Mouse (Mus musculus): ENCODE measurements at regions not wholly inside any gene's neighbourhood (a gene's known extent, or its start where the extent isn't known, plus 50 kb on each side); places are given as distances from the start of the nearest gene placed in this dataset.

GRCm38 (mm10) chr16:9501713-9502112 is 493.6 kb downstream of the Grin2a start:
- H3K27me3 ChIP-seq (ENCODE audit: control insufficient read depth, insufficient read depth, insufficient read length), result no peaks in the 10 kb centered on the region
- H3K4me2 ChIP-seq (ENCODE audit: low read depth), result no peak overlapping the region
- no peak overlapping the region for H3K4me3 ChIP-seq
- TF ChIP-seq TCF3 (IDR thresholded peaks at IDR 0.05; ENCODE audit: insufficient read length, low read depth), result no peak
- TF ChIP-seq USF1 (IDR thresholded peaks at IDR 0.05; ENCODE audit: low read depth), result no peak
- TF ChIP-seq SRF (IDR thresholded peaks at IDR 0.05; ENCODE audit: control insufficient read depth, insufficient read length, low read depth), result no peak
- TF ChIP-seq TCF12 (IDR thresholded peaks at IDR 0.05; ENCODE audit: insufficient read depth, poor library complexity, severe bottlenecking), result no peak
- TF ChIP-seq CEBPB (IDR thresholded peaks at IDR 0.05; ENCODE audit: insufficient read depth, poor library complexity, severe bottlenecking), result no peak
- no peak for TF ChIP-seq POLR2AphosphoS2 (IDR thresholded peaks at IDR 0.05; ENCODE audit: insufficient read length, low read depth)
- TF ChIP-seq E2F4 (IDR thresholded peaks at IDR 0.05; ENCODE audit: insufficient read depth), result no peak
- TF ChIP-seq MYOG (IDR thresholded peaks at IDR 0.05; ENCODE audit: control insufficient read depth in 1 of 3, insufficient read depth in 1 of 3, insufficient read length in 2 of 3, low read depth in 2 of 3), result no peak
- TF ChIP-seq POLR2A (IDR thresholded peaks at IDR 0.05; ENCODE audit: insufficient read length, low read depth), result no peak
- TF ChIP-seq REST (IDR thresholded peaks at IDR 0.05; ENCODE audit: insufficient read depth, insufficient read length), result no peak
- TF ChIP-seq MAX (IDR thresholded peaks at IDR 0.05; ENCODE audit: low read depth), result no peak
- TF ChIP-seq MYOD1 (IDR thresholded peaks at IDR 0.05; ENCODE audit: control insufficient read depth in 1 of 3, insufficient read length in 2 of 3, low read depth in 2 of 3), result no peak
- no peaks in the 10 kb centered on the region for H3K36me3 ChIP-seq (ENCODE audit: control insufficient read depth, insufficient read depth)
- H3K79me2 ChIP-seq (ENCODE audit: control insufficient read depth, insufficient read depth), result no peaks in the 10 kb centered on the region
- no peak overlapping the region for H3ac ChIP-seq (ENCODE audit: control insufficient read depth, insufficient read length)

DNA sequence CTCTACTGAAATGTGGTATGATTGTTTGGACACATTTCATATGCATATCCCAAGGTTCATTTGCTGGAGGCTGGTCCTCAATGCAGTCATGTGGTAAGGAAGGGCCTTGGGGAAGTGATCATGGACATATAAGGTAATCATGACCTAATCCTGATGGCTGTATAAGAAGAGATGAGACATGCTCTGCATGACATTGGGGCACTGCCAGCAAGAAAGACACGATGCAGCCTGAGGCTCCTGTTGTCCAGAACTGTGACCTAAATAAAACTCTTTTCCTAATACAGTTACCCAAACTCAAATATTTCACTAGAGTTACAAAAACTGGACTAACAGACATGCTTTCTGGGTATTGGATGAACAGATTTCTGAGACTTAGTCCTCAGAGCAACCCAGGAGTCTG is 485.7 kb downstream of the Grin2a start:
- TF ChIP-seq MYOG (IDR thresholded peaks at IDR 0.05; ENCODE audit: control insufficient read depth in 1 of 3, insufficient read depth in 1 of 3, insufficient read length in 2 of 3, low read depth in 2 of 3), result no peak
- no peak for TF ChIP-seq E2F4 (IDR thresholded peaks at IDR 0.05; ENCODE audit: insufficient read depth)
- H3K79me2 ChIP-seq (ENCODE audit: control insufficient read depth, insufficient read depth), result no peaks in the 10 kb centered on the region
- no peaks in the 10 kb centered on the region for H3K36me3 ChIP-seq (ENCODE audit: control insufficient read depth, insufficient read depth)
- no peak overlapping the region for H3K4me2 ChIP-seq (ENCODE audit: low read depth)
- H3K4me3 ChIP-seq, result no peak overlapping the region
- no peak overlapping the region for H3ac ChIP-seq (ENCODE audit: control insufficient read depth, insufficient read length)
- no peaks in the 10 kb centered on the region for H3K27me3 ChIP-seq (ENCODE audit: control insufficient read depth, insufficient read depth, insufficient read length)

DNA sequence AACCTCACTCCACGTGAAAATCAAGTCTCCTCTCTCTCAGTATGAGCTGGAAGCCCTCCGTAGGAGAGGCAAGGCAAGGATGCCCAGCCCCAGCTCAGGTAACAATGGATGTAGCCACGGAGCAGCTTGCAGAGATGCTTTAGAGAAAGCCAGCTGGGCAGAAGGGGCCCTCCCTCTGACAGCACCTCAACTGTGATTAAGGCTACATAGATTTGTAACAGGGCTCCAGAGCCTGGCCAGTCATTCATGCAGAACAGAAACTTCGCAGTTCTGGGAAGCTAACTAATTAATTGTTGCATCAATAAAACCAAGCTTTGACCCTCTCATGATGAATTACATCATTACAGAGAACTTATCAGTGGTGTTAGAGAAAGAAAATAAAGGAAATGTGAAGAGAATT is 480.8 kb downstream of the Grin2a start:
- no peak overlapping the region for H3ac ChIP-seq (ENCODE audit: control insufficient read depth, insufficient read length)
- H3K36me3 ChIP-seq (ENCODE audit: control insufficient read depth, insufficient read depth), result no peaks in the 10 kb centered on the region
- H3K4me3 ChIP-seq, result no peak overlapping the region
- H3K4me2 ChIP-seq (ENCODE audit: low read depth), result no peak overlapping the region
- H3K79me2 ChIP-seq (ENCODE audit: control insufficient read depth, insufficient read depth), result no peaks in the 10 kb centered on the region
- no peaks in the 10 kb centered on the region for H3K27me3 ChIP-seq (ENCODE audit: control insufficient read depth, insufficient read depth, insufficient read length)
- TF ChIP-seq SRF (IDR thresholded peaks at IDR 0.05; ENCODE audit: control insufficient read depth, insufficient read length, low read depth) (no peak), REST (IDR thresholded peaks at IDR 0.05; ENCODE audit: insufficient read depth, insufficient read length) (no peak), E2F4 (IDR thresholded peaks at IDR 0.05; ENCODE audit: insufficient read depth) (no peak), TCF3 (IDR thresholded peaks at IDR 0.05; ENCODE audit: insufficient read length, low read depth) (no peak), MAX (IDR thresholded peaks at IDR 0.05; ENCODE audit: low read depth) (no peak), POLR2A (IDR thresholded peaks at IDR 0.05; ENCODE audit: insufficient read length, low read depth) (no peak), TCF12 (IDR thresholded peaks at IDR 0.05; ENCODE audit: insufficient read depth, poor library complexity, severe bottlenecking) (no peak), USF1 (IDR thresholded peaks at IDR 0.05; ENCODE audit: low read depth) (no peak), CEBPB (IDR thresholded peaks at IDR 0.05; ENCODE audit: insufficient read depth, poor library complexity, severe bottlenecking) (no peak), POLR2AphosphoS2 (IDR thresholded peaks at IDR 0.05; ENCODE audit: insufficient read length, low read depth) (no peak)

Measured in myocyte (in vitro differentiated cells).